Mouse (Mus musculus): ENCODE data around the gene Fut1.

GRCm38 (mm10) chr7:45667761-45668160, 50.7 kb downstream of the Fut1 start:
- TF ChIP-seq CTCF (conservative IDR thresholded peaks at IDR 0.05; ENCODE audit: insufficient read depth, insufficient read length, low read depth, low read length) (no peak), POLR2A (IDR thresholded peaks at IDR 0.05; ENCODE audit: low read depth, low read length) (no peak)

Measured in kidney, adult 2 months (tissue).